Mouse (Mus musculus) liver, embryonic 12.5 days (tissue): Measurements from ENCODE around the gene Nat8l. TPM values are rescaled to one million over a fixed set of nuclear protein-coding genes. Genes with fewer than 3 reads are reported as not detected.
"Not testable (repeated sequence)": the region's sequence is repeated elsewhere in the genome, so short reads cannot be mapped to it uniquely, and the experiment has no call there.

Experiments used
- ATAC-seq: fragments of 200-750 bp; cut with Nextera tagmentation; 2 replicates; pipeline ENCODE4 v1.8.0; 2017; ENCODE audit warnings: moderate number of reproducible peaks, mild to moderate bottlenecking, moderate library complexity
- H3K27ac ChIP-seq: fragments of 300-500 bp; sonication (generic); 2 replicates; pipeline ENCODE4 v1.5.1; 2016; ENCODE audit warnings: mild to moderate bottlenecking
- H3K27me3 ChIP-seq: fragments of 300-500 bp; sonication (generic); replicated peaks from 2 replicates; pipeline ENCODE4 v1.6.1; 2016; ENCODE audit warnings: mild to moderate bottlenecking, moderate library complexity
- H3K36me3 ChIP-seq: fragments of 300-500 bp; sonication (generic); 2 replicates; pipeline ENCODE4 v1.6.1; 2016; ENCODE audit warnings: mild to moderate bottlenecking, moderate library complexity
- H3K4me1 ChIP-seq: fragments of 300-500 bp; sonication (generic); 2 replicates; pipeline ENCODE4 v1.6.1; 2016
- H3K4me2 ChIP-seq: fragments of 300-500 bp; sonication (generic); 2 replicates; pipeline ENCODE4 v1.6.1; 2016; ENCODE audit warnings: mild to moderate bottlenecking, moderate library complexity
- H3K4me3 ChIP-seq: fragments of 300-500 bp; sonication (generic); 2 replicates; pipeline ENCODE4 v1.5.1; 2016; ENCODE audit warnings: mild to moderate bottlenecking, moderate library complexity
- H3K9ac ChIP-seq: fragments of 300-500 bp; sonication (generic); 2 replicates; pipeline ENCODE4 v1.6.1; 2016; ENCODE audit warnings: mild to moderate bottlenecking, moderate library complexity
- H3K9me3 ChIP-seq: fragments of 300-500 bp; sonication (generic); replicated peaks from 2 replicates; pipeline ENCODE4 v1.6.1; 2016; ENCODE audit warnings: mild to moderate bottlenecking, moderate library complexity
- WGBS: fragments of 180-500 bp; shearing (Covaris S2); methylation state at CpG from one replicate; pipeline ENCODE4 v1.1.7; 2016; ENCODE audit not compliant: insufficient replicate concordance; 5-methylcytosine and 5-hydroxymethylcytosine counted together
- polyA plus RNA-seq: library from polyadenylated mRNA; unstranded; fragments of >200 nt; fragmentation: Nextera tagmentation; extraction: Ambion mirVana; gene quantifications from 2 replicates; pipeline ENCODE4 v1.2.1, GENCODE M21; 2016

Nat8l gene
- 0.04 and 0.08 TPM in 2 replicates for polyA plus RNA-seq

DNA sequence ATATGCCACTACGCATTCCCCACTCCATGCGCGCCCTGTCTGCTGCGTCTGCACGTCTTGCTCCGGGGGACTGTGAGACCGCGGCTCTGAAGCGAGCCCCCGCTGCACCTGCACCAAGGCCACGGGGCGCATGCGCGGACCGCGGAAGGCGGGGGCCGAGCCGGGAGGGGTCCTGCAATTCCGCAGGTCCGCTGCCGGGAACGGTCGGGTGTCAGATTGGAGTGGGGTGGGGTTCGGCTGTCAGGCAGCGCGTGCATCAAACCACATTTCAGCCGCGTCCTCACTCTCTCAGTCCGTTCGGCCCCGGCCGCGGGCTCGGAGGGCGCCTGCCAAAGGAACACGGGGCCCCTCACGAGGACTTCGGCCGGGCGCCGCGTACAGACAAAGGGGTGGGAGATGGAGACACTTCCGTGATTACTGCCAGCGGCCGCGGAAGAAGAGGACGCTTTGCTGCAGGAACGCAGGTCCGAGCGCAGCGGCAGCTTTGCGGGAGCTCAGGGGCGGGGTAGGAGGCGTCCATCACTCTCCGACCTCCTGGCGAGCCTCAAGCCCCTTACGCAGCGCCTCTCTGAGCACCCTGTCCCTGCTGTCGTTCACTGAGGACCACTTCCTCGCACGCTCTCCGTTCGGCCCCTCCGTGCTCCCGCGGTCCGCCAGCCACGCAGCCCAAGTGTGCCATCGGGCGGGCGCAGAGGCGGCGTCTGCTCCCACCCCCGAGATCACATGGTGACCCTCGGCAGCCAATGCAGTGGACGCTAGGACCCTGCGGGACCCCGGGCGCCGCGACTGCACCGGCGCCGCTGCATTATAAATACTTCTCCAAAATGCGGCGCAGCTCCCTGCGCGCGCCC is at the start of gene Nat8l:
Nat8l (plus strand) TSS at position 142 of the 851 bp plus-strand sequence.
- no peak within 1 kb of the TSS for H3K9ac ChIP-seq
- no peaks in the 10 kb centered on the region for H3K9me3 ChIP-seq
- no peaks in the 10 kb centered on the region for H3K36me3 ChIP-seq
- peak within 1 kb of the TSS; percentile 72 for H3K4me2 ChIP-seq
- H3K27me3 ChIP-seq = peaks cover 72% of the 10 kb centered on the region
- ATAC-seq = no peak
- H3K4me1 ChIP-seq = peaks cover 8% of the 10 kb centered on the region; the same call in 1 of the 2 replicates
- H3K4me3 ChIP-seq = peak within 1 kb of the TSS; percentile 45
- H3K27ac ChIP-seq = no peak within 1 kb of the TSS
- under 1% methylated on average over 90 of the region's 90 CpGs for WGBS

DNA sequence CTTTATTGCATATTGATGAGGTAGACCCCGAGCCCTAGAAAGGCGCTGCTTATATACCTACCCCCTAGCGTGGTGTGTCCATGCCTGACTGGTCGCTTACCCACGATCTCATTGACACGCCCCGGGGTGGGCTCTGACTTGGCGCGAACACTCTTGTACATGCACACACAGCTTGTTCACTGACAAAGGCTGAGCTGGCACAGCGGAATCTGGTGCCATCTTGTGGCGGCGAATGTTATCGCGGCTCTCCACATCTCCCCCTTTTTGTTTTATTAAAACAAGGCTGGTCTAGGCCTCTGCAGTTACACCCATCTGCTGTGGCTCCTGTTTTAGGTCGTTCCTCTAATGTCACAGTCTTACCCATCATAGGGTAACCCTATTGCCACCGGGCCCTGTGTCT is 48.7 kb upstream of the Nat8l start:
- H3K4me2 ChIP-seq = not testable (repeated sequence)

DNA sequence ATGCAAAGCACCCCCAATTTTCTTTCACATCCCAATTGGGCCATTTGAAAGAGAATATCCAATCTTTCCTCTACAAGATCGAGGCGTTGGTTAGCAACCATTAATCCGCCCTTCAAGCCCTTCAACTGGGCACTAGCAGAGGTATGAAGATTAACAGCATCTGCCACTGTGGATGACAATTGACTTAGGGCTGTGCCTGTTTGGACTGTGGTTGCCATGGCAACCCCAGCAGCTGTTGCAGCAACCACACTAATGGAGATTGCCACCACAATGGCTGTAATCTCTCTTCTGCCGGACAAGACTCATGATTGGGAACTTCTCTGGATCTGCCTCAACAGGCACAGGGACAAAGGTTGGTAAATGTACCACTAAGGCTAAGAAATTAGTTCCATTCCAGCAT is 47.5 kb upstream of the Nat8l start:
- H3K27me3 ChIP-seq = no peaks in the 10 kb centered on the region
- WGBS = 80% methylated on average over 4 of the region's 4 CpGs
- no peaks in the 10 kb centered on the region for H3K4me1 ChIP-seq
- ATAC-seq = no peak
- H3K9ac ChIP-seq = no peak overlapping the region
- H3K4me3 ChIP-seq = no peak overlapping the region
- H3K36me3 ChIP-seq = no peaks in the 10 kb centered on the region
- H3K27ac ChIP-seq = no peak overlapping the region
- no peak overlapping the region for H3K4me2 ChIP-seq
- peaks cover 25% of the 10 kb centered on the region for H3K9me3 ChIP-seq

More for the DNA sequence above, 48.7 kb upstream of the Nat8l start:
- not testable (repeated sequence) for H3K36me3 ChIP-seq, H3K9ac ChIP-seq, ATAC-seq, H3K27me3 ChIP-seq, H3K4me1 ChIP-seq, H3K4me3 ChIP-seq, H3K27ac ChIP-seq
- 77% methylated on average over 16 of the region's 16 CpGs for WGBS
- peaks cover 24% of the 10 kb centered on the region for H3K9me3 ChIP-seq

DNA sequence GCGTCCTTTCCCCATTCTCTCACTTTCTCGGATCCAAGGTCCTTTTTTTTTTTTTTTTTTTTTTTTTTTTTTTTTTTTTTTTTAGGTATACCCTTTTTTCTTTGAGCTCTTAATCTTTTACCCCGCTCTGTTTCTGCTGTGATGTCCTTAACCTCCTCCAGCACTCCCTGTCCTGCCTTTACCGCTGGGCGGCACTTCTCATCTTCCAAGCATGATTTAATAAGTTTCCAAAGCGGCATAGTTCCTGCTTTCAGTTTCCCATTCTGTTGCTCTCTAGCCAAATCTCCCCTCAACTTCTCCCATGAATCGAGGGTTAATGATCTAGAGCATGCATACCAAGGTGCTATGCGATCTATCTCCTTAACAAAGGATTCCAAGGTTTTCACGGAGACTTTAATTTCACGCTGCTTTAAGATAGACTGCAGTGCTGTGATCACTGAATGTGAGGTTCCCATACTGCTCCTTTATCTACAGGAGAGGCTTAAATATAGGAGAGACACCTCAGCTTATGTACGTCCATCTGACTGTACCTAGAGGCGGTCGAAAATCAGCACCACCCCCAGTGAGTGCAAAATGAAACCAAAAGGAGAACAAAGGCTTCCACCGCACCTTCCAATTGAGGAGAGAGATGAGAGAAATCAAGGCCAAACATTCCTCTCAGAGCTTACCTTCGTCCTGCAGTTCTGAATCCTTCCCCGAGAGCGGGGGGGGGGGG is 42.2 kb upstream of the Nat8l start:
- H3K36me3 ChIP-seq = no peaks in the 10 kb centered on the region
- no peak overlapping the region for H3K27ac ChIP-seq
- no peak for ATAC-seq
- H3K4me2 ChIP-seq = no peak overlapping the region
- H3K4me3 ChIP-seq = no peak overlapping the region
- no peaks in the 10 kb centered on the region for H3K27me3 ChIP-seq
- 78% methylated on average over 17 of the region's 17 CpGs for WGBS
- H3K9ac ChIP-seq = no peak overlapping the region
- H3K4me1 ChIP-seq = no peaks in the 10 kb centered on the region
- peaks cover 24% of the 10 kb centered on the region for H3K9me3 ChIP-seq

DNA sequence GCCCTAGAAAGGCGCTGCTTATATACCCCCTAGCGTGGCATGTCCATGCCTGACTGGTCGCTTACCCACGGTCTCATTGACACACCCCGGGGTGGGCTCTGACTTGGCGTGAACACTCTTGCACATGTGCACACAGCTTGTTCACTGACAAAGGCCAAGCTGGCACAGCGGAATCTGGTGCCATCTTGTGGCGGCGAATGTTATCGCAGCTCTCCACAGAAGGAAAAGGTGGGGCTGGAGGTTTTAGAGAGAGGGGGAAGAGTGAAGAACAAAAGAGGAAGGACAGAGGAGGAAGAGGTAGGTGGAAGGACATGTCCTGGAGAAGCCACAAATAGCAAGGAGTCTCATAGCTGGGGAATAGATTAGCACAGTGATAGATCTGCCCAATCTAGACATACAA is 41.4 kb upstream of the Nat8l start:
- H3K4me2 ChIP-seq = no peak overlapping the region
- no peaks in the 10 kb centered on the region for H3K4me1 ChIP-seq
- ATAC-seq = no peak
- no peaks in the 10 kb centered on the region for H3K36me3 ChIP-seq
- WGBS = 29% methylated on average over 10 of the region's 10 CpGs
- H3K9ac ChIP-seq = no peak overlapping the region
- H3K4me3 ChIP-seq = no peak overlapping the region
- no peak overlapping the region for H3K27ac ChIP-seq
- peaks cover 24% of the 10 kb centered on the region for H3K9me3 ChIP-seq
- H3K27me3 ChIP-seq = no peaks in the 10 kb centered on the region

DNA sequence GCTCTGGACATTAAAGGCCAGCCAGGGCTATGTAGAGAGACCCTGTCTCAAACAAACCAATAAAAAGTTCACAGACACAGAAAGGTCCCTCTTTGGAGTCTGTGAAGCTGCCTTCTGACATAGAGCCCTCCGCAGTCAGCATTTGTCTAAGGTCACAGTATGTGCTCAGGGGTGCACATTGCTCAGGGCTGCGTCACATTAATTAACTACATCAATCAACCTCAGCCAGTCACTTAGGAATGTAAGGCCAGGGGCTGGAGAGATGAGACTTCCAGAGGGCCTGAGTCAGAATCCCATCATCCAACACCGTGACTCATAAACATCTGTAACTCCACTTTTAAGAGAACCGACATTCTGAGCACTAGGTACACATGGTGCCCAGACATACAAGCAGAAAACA is 39.9 kb upstream of the Nat8l start:
- no peaks in the 10 kb centered on the region for H3K36me3 ChIP-seq
- H3K9me3 ChIP-seq = peaks cover 24% of the 10 kb centered on the region
- ATAC-seq = no peak
- 81% methylated on average over 4 of the region's 4 CpGs for WGBS
- no peak overlapping the region for H3K4me2 ChIP-seq
- H3K4me1 ChIP-seq = no peaks in the 10 kb centered on the region
- no peak overlapping the region for H3K4me3 ChIP-seq
- no peaks in the 10 kb centered on the region for H3K27me3 ChIP-seq
- H3K9ac ChIP-seq = no peak overlapping the region
- H3K27ac ChIP-seq = no peak overlapping the region

DNA sequence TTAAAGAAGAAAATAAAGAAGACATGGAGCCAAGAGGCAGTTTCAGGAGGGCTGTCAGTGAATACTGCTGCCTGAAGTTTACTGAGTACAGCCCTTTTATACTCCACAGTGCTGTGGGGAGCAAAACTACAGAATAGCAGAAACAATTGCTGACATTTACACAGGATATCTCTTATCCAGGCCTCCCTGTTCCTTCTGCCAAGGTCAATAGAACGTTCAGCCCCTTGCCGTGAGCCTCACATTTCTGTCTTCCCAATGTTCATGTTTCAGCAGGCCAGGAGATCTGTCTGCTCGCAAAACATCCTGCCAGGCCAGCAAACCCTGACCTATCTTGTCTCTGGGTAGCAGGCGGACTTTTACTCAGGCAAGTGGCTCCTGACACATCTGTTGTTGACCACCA is 36.4 kb upstream of the Nat8l start:
- no peak overlapping the region for H3K4me3 ChIP-seq
- no peaks in the 10 kb centered on the region for H3K27me3 ChIP-seq
- WGBS = 59% methylated on average over 4 of the region's 4 CpGs
- H3K27ac ChIP-seq = no peak overlapping the region
- no peak overlapping the region for H3K9ac ChIP-seq
- no peaks in the 10 kb centered on the region for H3K4me1 ChIP-seq
- H3K4me2 ChIP-seq = no peak overlapping the region
- ATAC-seq = no peak
- peaks cover 11% of the 10 kb centered on the region for H3K9me3 ChIP-seq
- no peaks in the 10 kb centered on the region for H3K36me3 ChIP-seq

DNA sequence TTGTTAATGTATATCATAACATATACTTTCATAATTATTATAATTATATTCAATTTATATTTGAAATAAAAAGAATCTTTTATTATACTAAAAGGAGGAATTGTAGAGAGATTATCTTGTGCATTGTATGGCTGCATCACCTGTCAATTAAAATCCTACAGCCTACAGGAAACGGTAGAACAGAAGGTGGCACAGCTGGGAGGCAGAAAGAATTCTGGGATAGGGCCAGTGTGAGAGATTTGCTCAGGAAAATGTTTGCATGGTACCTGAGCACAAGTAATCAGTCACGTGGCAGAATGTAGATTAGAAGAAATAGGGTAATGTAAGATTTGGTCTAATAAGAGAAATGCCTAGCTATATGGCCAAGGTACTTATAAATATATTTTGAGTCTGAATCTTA is 21.0 kb upstream of the Nat8l start:
- Histone ChIP-seq H3K4me1 (no peaks in the 10 kb centered on the region), H3K9me3 (no peaks in the 10 kb centered on the region), H3K4me3 (no peak overlapping the region), H3K4me2 (no peak overlapping the region), H3K27me3 (no peaks in the 10 kb centered on the region), H3K9ac (no peak overlapping the region), H3K36me3 (no peaks in the 10 kb centered on the region), H3K27ac (no peak overlapping the region)
- ATAC-seq = no peak
- WGBS = 46% methylated on average over 2 of the region's 2 CpGs

GRCm38 (mm10) chr5:33976267-33976666 is 19.5 kb upstream of the Nat8l start:
- no peaks in the 10 kb centered on the region for H3K36me3 ChIP-seq
- no peaks in the 10 kb centered on the region for H3K9me3 ChIP-seq
- no peak overlapping the region for H3K4me3 ChIP-seq
- no peak overlapping the region for H3K9ac ChIP-seq
- H3K4me1 ChIP-seq = no peaks in the 10 kb centered on the region
- H3K27me3 ChIP-seq = peaks cover 8% of the 10 kb centered on the region
- ATAC-seq = no peak
- WGBS = 21% methylated on average over 3 of the region's 3 CpGs
- H3K4me2 ChIP-seq = no peak overlapping the region
- no peak overlapping the region for H3K27ac ChIP-seq

GRCm38 (mm10) chr5:33982731-33983259 is 13.0 kb upstream of the Nat8l start:
- Histone ChIP-seq H3K27ac (no peak overlapping the region), H3K36me3 (no peaks in the 10 kb centered on the region), H3K4me3 (peak overlapping the region; percentile 62), H3K9ac (no peak overlapping the region), H3K27me3 (peaks cover 73% of the 10 kb centered on the region), H3K4me1 (peaks cover 15% of the 10 kb centered on the region; the same call in 1 of the 2 replicates), H3K4me2 (peak overlapping the region; percentile 79), H3K9me3 (no peaks in the 10 kb centered on the region)
- no peak for ATAC-seq
- WGBS = 6% methylated on average over 26 of the region's 26 CpGs

GRCm38 (mm10) chr5:33983309-33984121 is 12.3 kb upstream of the Nat8l start, which contains the start of gene Gm1673:
Gene Gm1673, plus strand, starts transcription at chr5:33983433.
- Histone ChIP-seq H3K27me3 (peaks cover 73% of the 10 kb centered on the region), H3K36me3 (no peaks in the 10 kb centered on the region), H3K4me2 (peak within 1 kb of the TSS; percentile 79), H3K4me3 (peak within 1 kb of the TSS; percentile 62), H3K9me3 (no peaks in the 10 kb centered on the region), H3K4me1 (peaks cover 15% of the 10 kb centered on the region; the same call in 1 of the 2 replicates), H3K27ac (no peak within 1 kb of the TSS), H3K9ac (peak within 1 kb of the TSS; percentile 50)
- ATAC-seq = peak; percentile 49
- 1% methylated on average over 80 of the region's 88 CpGs for WGBS
